Mouse (Mus musculus) forebrain, postnatal 0 days (tissue): Measurements from ENCODE around the gene Sox5. TPM values are rescaled to one million over a fixed set of nuclear protein-coding genes. Genes with fewer than 3 reads are reported as not detected.

Experiments
- ATAC-seq: fragments of 200-750 bp; cut with Nextera tagmentation; 2 replicates; pipeline ENCODE4 v1.8.0; 2017; ENCODE audit warnings: mild to moderate bottlenecking, moderate library complexity
- DNase-seq: peaks from one replicate; pipeline ENCODE4 v3.0.0-alpha.2; 2015
- H3K27ac ChIP-seq: fragments of 300-500 bp; sonication (generic); 2 replicates; pipeline ENCODE4 v1.5.1; 2014; ENCODE audit warnings: low read depth, mild to moderate bottlenecking, antibody characterized with exemption, low read length, moderate library complexity, mixed read lengths
- H3K27me3 ChIP-seq: fragments of 300-500 bp; sonication (generic); 2 replicates; pipeline ENCODE4 v1.6.1; 2014; ENCODE audit warnings: mild to moderate bottlenecking, low read length, mixed read lengths; ENCODE audit not compliant: insufficient read depth
- H3K36me3 ChIP-seq: fragments of 300-500 bp; sonication (generic); 2 replicates; pipeline ENCODE4 v1.6.1; 2014; ENCODE audit warnings: mild to moderate bottlenecking, moderate library complexity; ENCODE audit not compliant: insufficient read depth
- H3K4me1 ChIP-seq: fragments of 300-500 bp; sonication (generic); 2 replicates; pipeline ENCODE4 v1.6.1; 2014; ENCODE audit warnings: antibody characterized with exemption; ENCODE audit not compliant: insufficient read depth
- H3K4me2 ChIP-seq: fragments of 300-500 bp; sonication (generic); 2 replicates; pipeline ENCODE4 v1.6.1; 2014; ENCODE audit warnings: low read depth, mild to moderate bottlenecking, moderate library complexity
- H3K4me3 ChIP-seq: fragments of 300-500 bp; sonication (generic); 2 replicates; pipeline ENCODE4 v1.5.1; 2014; ENCODE audit warnings: low read depth, low read length, mixed read lengths
- H3K9ac ChIP-seq: fragments of 300-500 bp; sonication (generic); 2 replicates; pipeline ENCODE4 v1.6.1; 2014; ENCODE audit warnings: mild to moderate bottlenecking
- H3K9me3 ChIP-seq: fragments of 300-500 bp; sonication (generic); 2 replicates; pipeline ENCODE4 v1.6.1; 2016; ENCODE audit warnings: low read length
- CTCF ChIP-seq: sonication (generic); IDR thresholded peaks from 2 replicates; pipeline ENCODE4 v1.5.1; 2016; ENCODE audit warnings: antibody characterized with exemption, control low read depth, low read depth
- WGBS: fragments of 180-500 bp; shearing (Covaris S2); extraction: QIAGEN DNeasy Blood & Tissue Kit; methylation state at CpG from one replicate; pipeline ENCODE4 v1.1.7; 2014; 5-methylcytosine and 5-hydroxymethylcytosine counted together
- polyA plus RNA-seq: library from polyadenylated mRNA; unstranded; fragments of >200 nt; fragmentation: Nextera tagmentation; extraction: Ambion mirVana; gene quantifications from 2 replicates; pipeline ENCODE4 v1.2.1, GENCODE M21; 2015
- total RNA-seq: library from RNA; depleted of rRNA; stranded (reverse); fragments of >200 nt; gene quantifications from 2 replicates; pipeline ENCODE4 v1.2.3, GENCODE M21; 2014

The Sox5 gene
- total and polyA plus RNA-seq, 2 experiments from 2014 or later: 31.6 to 62.8 TPM

DNA sequence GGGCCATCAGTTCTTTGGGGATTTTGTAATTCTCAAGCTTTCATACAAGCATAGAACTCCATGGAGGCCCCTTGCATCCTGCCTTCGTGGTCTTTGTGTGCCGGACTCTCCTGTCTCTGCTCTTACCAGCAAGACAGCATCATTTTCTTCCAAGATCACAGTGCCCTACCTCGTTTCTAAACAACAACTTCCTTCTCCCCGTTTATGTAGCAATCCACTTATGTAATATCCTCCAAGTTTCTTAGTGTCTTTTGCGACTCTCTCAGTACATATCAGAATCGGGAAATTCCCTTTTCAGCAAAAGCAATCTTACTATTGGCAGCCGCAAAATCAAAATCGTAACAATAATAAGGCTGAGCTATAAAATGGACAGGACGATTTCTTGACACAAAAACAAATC lies 324.3 kb downstream of the Sox5 start:
- no peaks in the 10 kb centered on the region for H3K27me3 ChIP-seq
- no peak overlapping the region for H3K9ac ChIP-seq
- no peak overlapping the region for H3K27ac ChIP-seq
- no peak overlapping the region for H3K4me3 ChIP-seq
- ATAC-seq (no peak), DNase-seq (no peak)
- H3K36me3 ChIP-seq: no peaks in the 10 kb centered on the region
- H3K4me2 ChIP-seq: no peak overlapping the region
- H3K4me1 ChIP-seq: peaks cover 6% of the 10 kb centered on the region; the same call in 1 of the 2 replicates
- no peak for TF ChIP-seq CTCF
- WGBS: 90% methylated on average over 9 of the region's 9 CpGs
- no peaks in the 10 kb centered on the region for H3K9me3 ChIP-seq

DNA sequence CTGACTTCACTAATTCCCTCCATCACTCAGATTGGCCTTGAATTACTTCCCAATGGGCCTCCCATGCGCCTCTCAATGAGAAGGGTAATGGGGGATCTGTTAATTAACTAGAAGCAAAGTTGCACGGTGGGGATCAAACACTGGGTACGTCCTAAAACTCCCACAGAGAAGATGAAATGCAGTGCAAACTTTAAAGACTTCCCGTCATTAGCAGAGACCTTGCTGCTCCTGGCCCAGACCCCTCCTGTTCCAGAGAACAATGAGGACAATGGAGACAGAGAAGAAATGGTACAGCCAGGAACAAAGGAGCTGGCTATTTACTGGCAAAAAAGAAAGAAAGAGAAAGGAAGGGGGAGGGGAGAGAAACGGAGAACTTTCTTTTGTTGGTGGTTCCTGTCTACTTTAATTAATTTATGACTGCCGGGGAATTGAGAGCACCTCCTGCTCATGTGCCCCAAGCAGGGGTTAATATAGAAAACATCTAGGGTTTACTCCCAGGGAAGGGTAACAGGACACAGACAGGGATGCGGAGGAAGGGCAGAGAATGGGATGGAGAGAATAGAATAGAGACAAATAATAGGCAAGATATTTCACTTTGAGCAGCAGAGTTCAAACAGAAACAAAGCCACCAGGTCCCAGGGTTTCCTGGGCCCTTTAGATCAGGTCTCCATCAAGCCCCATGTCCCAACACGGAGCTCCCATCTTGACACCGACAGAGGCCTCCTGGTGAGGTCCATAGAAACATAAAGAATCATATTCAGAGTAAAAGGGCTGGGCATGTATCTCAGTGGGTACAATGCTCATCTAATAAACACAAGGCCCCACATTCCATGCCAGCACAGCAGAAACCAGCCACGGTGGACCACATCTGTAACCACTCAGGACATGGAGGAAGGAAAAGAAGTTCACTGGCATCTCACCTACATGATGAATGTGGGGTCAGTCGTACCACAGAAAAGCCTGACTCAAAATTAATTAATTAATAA lies 327.2 kb downstream of the Sox5 start:
- Histone ChIP-seq H3K36me3 (no peaks in the 10 kb centered on the region), H3K9me3 (no peaks in the 10 kb centered on the region), H3K4me1 (peaks cover 6% of the 10 kb centered on the region; the same call in 1 of the 2 replicates), H3K9ac (no peak overlapping the region), H3K27me3 (no peaks in the 10 kb centered on the region), H3K4me3 (no peak overlapping the region), H3K4me2 (no peak overlapping the region), H3K27ac (no peak overlapping the region)
- no peak for DNase-seq
- no peak for TF ChIP-seq CTCF
- WGBS: 22% methylated on average over 11 of the region's 11 CpGs
- ATAC-seq: no peak

DNA sequence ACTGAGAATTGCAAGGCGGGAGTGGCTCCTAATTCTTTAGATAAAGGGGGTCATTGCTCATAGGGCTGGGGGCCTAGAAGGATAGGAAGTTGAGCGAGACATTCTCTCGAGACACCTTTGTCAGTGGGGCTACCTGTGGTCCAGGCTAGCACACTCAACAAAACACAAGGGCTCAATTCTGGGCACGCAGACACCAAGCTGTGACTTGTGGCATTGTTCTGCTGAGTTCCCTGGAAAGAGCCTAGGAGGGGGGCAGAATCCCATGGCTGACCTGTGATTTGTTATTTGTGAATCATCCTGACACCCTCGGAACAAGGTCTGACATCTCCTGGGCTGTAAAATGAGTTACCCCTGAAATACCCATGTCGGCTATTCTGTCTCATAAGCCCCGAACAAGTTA lies 328.2 kb downstream of the Sox5 start:
- DNase-seq (no peak), ATAC-seq (no peak)
- H3K9ac ChIP-seq: no peak overlapping the region
- no peak overlapping the region for H3K4me3 ChIP-seq
- TF ChIP-seq CTCF: no peak
- no peak overlapping the region for H3K4me2 ChIP-seq
- H3K27me3 ChIP-seq: no peaks in the 10 kb centered on the region
- 24% methylated on average over 7 of the region's 7 CpGs for WGBS
- H3K27ac ChIP-seq: no peak overlapping the region
- H3K36me3 ChIP-seq: no peaks in the 10 kb centered on the region
- H3K4me1 ChIP-seq: peaks cover 6% of the 10 kb centered on the region; the same call in 1 of the 2 replicates
- H3K9me3 ChIP-seq: no peaks in the 10 kb centered on the region

- DNase-seq (no peak), ATAC-seq (peak; percentile 5; the same call in 1 of the 2 replicates)
- Histone ChIP-seq H3K4me2 (no peak overlapping the region), H3K36me3 (no peaks in the 10 kb centered on the region), H3K4me1 (peaks cover 6% of the 10 kb centered on the region; the same call in 1 of the 2 replicates), H3K27me3 (no peaks in the 10 kb centered on the region), H3K9me3 (no peaks in the 10 kb centered on the region), H3K4me3 (no peak overlapping the region), H3K27ac (no peak overlapping the region; the same call in 1 of the 2 replicates), H3K9ac (no peak overlapping the region)
- no peak for TF ChIP-seq CTCF
- WGBS: 9% methylated on average over 1 of the region's 1 CpGs
Measured at GRCm38 (mm10) chr6:144453147-144453546, 328.6 kb downstream of the Sox5 start.

GRCm38 (mm10) chr6:144452200-144452977 lies 329.4 kb downstream of the Sox5 start:
- Histone ChIP-seq H3K4me2 (no peak overlapping the region), H3K36me3 (no peaks in the 10 kb centered on the region), H3K4me1 (peaks cover 6% of the 10 kb centered on the region; the same call in 1 of the 2 replicates), H3K27me3 (no peaks in the 10 kb centered on the region), H3K4me3 (no peak overlapping the region), H3K27ac (peak overlapping the region; percentile 63), H3K9me3 (no peaks in the 10 kb centered on the region), H3K9ac (no peak overlapping the region)
- ATAC-seq: peak; percentile 93
- TF ChIP-seq CTCF: peak; percentile 36
- DNase-seq: peak; percentile 91
- WGBS: 51% methylated on average over 11 of the region's 11 CpGs

GRCm38 (mm10) chr6:144451631-144452030 lies 330.1 kb downstream of the Sox5 start:
- Histone ChIP-seq H3K4me2 (no peak overlapping the region), H3K9ac (no peak overlapping the region), H3K4me1 (peaks cover 6% of the 10 kb centered on the region; the same call in 1 of the 2 replicates), H3K36me3 (no peaks in the 10 kb centered on the region), H3K9me3 (no peaks in the 10 kb centered on the region), H3K4me3 (no peak overlapping the region), H3K27ac (peak overlapping the region; percentile 58), H3K27me3 (no peaks in the 10 kb centered on the region)
- DNase-seq: no peak
- ATAC-seq: no peak
- no peak for TF ChIP-seq CTCF
- 70% methylated on average over 4 of the region's 4 CpGs for WGBS
